Mouse (Mus musculus) hindbrain, embryonic 16.5 days (tissue): Measurements from ENCODE around the gene Eif4e2. TPM values are rescaled to one million over a fixed set of nuclear protein-coding genes. Genes with fewer than 3 reads are reported as not detected.
A peak's percentile ranks its signal among the peaks of the same experiment; 100 is the strongest.

ENCODE experiments used
- ATAC-seq: fragments of 200-750 bp; cut with Nextera tagmentation; 2 replicates; pipeline ENCODE4 v1.8.0; 2017; ENCODE audit warnings: moderate TSS enrichment, moderate library complexity
- H3K27ac ChIP-seq: fragments of 300-500 bp; sonication (generic); 2 replicates; pipeline ENCODE4 v1.5.1; 2014; ENCODE audit warnings: low read depth, mild to moderate bottlenecking, control low read depth, low read length, moderate library complexity
- H3K27me3 ChIP-seq: fragments of 300-500 bp; sonication (generic); replicated peaks from 2 replicates; pipeline ENCODE4 v1.6.1; 2014; ENCODE audit warnings: low read length; ENCODE audit not compliant: control insufficient read depth, insufficient read depth
- H3K36me3 ChIP-seq: fragments of 300-500 bp; sonication (generic); 2 replicates; pipeline ENCODE4 v1.6.1; 2014; ENCODE audit warnings: mild to moderate bottlenecking, low read length, moderate library complexity, mixed read lengths; ENCODE audit not compliant: control insufficient read depth, insufficient read depth
- H3K4me1 ChIP-seq: fragments of 300-500 bp; sonication (generic); 2 replicates; pipeline ENCODE4 v1.6.1; 2014; ENCODE audit warnings: low read depth, low read length; ENCODE audit not compliant: control insufficient read depth, insufficient read depth
- H3K4me2 ChIP-seq: fragments of 300-500 bp; sonication (generic); 2 replicates; pipeline ENCODE4 v1.6.1; 2014; ENCODE audit warnings: mild to moderate bottlenecking, low read length, control low read depth, moderate library complexity
- H3K4me3 ChIP-seq: fragments of 300-500 bp; sonication (generic); 2 replicates; pipeline ENCODE4 v1.5.1; 2014; ENCODE audit warnings: mild to moderate bottlenecking, low read length, control low read depth, moderate library complexity
- H3K9ac ChIP-seq: fragments of 300-500 bp; sonication (generic); 2 replicates; pipeline ENCODE4 v1.6.1; 2014; ENCODE audit warnings: low read depth, mild to moderate bottlenecking, control low read depth, low read length, moderate library complexity
- H3K9me3 ChIP-seq: fragments of 300-500 bp; sonication (generic); 2 replicates; pipeline ENCODE4 v1.6.1; 2014; ENCODE audit warnings: mild to moderate bottlenecking, low read length, moderate library complexity; ENCODE audit not compliant: control insufficient read depth
- WGBS: fragments of 180-500 bp; shearing (Covaris S2); extraction: QIAGEN DNeasy Blood & Tissue Kit; methylation state at CpG from one replicate; pipeline ENCODE4 v1.1.7; 2014; 5-methylcytosine and 5-hydroxymethylcytosine counted together
- polyA plus RNA-seq: library from polyadenylated mRNA; unstranded; fragments of >200 nt; fragmentation: Nextera tagmentation; extraction: Ambion mirVana; gene quantifications from 2 replicates; pipeline ENCODE4 v1.2.1, GENCODE M21; 2015

Eif4e2 gene
- polyA plus RNA-seq, 1 experiment from 2014 or later, result 79.3 TPM

DNA sequence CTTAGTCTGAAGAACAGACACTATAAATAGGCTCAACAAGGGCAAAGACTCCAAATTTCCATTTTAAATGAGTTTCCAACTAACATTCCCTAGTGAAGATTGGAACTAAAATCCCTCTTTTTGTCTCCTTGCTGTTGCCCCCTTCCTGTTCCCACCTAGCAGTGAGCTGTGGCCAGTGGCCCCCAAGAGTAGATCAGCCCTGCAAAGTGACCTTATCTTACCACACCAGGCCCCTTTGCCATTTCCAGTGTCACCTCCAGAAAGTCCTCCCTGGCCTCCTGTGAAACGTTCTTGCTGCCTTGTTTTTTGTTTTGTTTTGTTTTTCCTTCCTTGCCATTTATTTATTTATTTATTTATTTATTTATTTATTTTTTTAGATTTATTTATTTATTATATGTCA, 31.7 kb downstream of the Eif4e2 start:
- Histone ChIP-seq H3K4me1 (no peaks in the 10 kb centered on the region), H3K27ac (no peak overlapping the region), H3K4me3 (no peak overlapping the region), H3K36me3 (no peaks in the 10 kb centered on the region), H3K27me3 (no peaks in the 10 kb centered on the region), H3K4me2 (no peak overlapping the region), H3K9ac (no peak overlapping the region), H3K9me3 (no peaks in the 10 kb centered on the region)
- WGBS, result 32% methylated on average over 1 of the region's 1 CpGs
- ATAC-seq, result no peak

GRCm38 (mm10) chr1:87245929-87246815, 32.5 kb downstream of the Eif4e2 start:
- Histone ChIP-seq H3K27ac (no peak overlapping the region), H3K4me3 (0 out of 2 replicates have a peak overlapping the region, but pooled peaks have one; percentile 17), H3K4me2 (peak overlapping the region; percentile 38), H3K9me3 (no peaks in the 10 kb centered on the region), H3K27me3 (no peaks in the 10 kb centered on the region), H3K36me3 (no peaks in the 10 kb centered on the region), H3K4me1 (no peaks in the 10 kb centered on the region), H3K9ac (peak overlapping the region; percentile 5; the same call in 1 of the 2 replicates)
- ATAC-seq, result peak; percentile 95
- 26% methylated on average over 22 of the region's 22 CpGs for WGBS

DNA sequence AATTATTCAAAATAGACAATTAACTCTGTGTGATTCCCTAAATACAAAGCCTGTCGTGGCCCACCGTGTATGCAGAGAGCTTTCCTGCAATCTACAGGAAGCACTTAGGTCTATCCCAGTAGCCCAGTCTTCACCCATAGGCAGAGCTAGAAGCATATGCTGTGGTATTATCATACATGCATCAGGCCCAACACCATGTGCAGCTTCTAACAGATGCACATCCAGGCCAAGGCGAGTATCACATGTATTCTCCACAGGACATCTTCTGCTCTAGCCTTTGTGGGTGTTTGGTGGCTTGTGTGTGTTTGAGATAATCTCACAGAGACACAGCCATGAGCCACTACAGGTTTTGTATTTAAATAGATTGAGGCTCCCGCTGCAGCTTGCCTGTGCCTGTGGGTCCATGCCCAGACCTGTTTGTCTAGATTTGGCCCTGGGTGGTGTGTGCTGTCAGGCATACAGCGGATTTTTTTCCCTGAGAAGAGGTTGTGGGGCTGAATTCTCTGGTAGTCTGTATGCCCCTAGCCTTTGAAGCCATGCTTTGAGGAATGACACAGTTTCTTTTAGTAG, 38.4 kb downstream of the Eif4e2 start:
- no peaks in the 10 kb centered on the region for H3K9me3 ChIP-seq
- no peak for ATAC-seq
- 48% methylated on average over 5 of the region's 5 CpGs for WGBS

GRCm38 (mm10) chr1:87255173-87255572, 41.5 kb downstream of the Eif4e2 start:
- Histone ChIP-seq H3K4me2 (no peak overlapping the region), H3K9ac (no peak overlapping the region), H3K27ac (no peak overlapping the region), H3K36me3 (no peaks in the 10 kb centered on the region), H3K4me1 (no peaks in the 10 kb centered on the region), H3K27me3 (peaks cover 2% of the 10 kb centered on the region), H3K4me3 (no peak overlapping the region), H3K9me3 (no peaks in the 10 kb centered on the region)
- 54% methylated on average over 4 of the region's 4 CpGs for WGBS
- no peak for ATAC-seq

More for the DNA sequence above, 38.4 kb downstream of the Eif4e2 start:
- Histone ChIP-seq H3K4me1 (no peaks in the 10 kb centered on the region), H3K27me3 (no peaks in the 10 kb centered on the region), H3K4me3 (no peak overlapping the region), H3K9ac (no peak overlapping the region), H3K36me3 (no peaks in the 10 kb centered on the region), H3K4me2 (no peak overlapping the region), H3K27ac (no peak overlapping the region)

DNA sequence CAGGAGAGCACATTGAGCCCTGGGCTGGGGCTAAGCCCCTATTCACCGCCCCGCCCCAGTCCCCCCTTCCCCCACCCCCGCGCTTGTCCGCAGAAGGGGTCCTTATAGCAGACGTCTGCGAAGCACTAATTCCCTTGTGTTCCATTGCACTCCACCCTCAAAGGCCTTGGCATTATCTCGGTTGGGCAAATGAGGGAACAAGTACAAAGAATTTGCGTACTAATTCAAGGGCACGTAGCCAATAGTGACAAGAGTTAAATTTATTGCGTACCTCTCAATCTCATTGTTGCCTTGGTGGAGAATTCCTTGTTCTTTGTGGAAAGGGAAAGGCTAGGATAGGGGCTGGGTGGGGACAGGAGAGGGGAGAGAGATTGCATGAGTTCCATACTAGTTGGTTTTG, 44.0 kb downstream of the Eif4e2 start:
- no peak overlapping the region for H3K4me2 ChIP-seq
- peaks cover 14% of the 10 kb centered on the region for H3K27me3 ChIP-seq
- no peak overlapping the region for H3K9ac ChIP-seq
- no peaks in the 10 kb centered on the region for H3K36me3 ChIP-seq
- no peaks in the 10 kb centered on the region for H3K4me1 ChIP-seq
- no peaks in the 10 kb centered on the region for H3K9me3 ChIP-seq
- H3K4me3 ChIP-seq, result no peak overlapping the region
- 16% methylated on average over 10 of the region's 11 CpGs for WGBS
- no peak for ATAC-seq
- H3K27ac ChIP-seq, result no peak overlapping the region

- WGBS, result 9% methylated on average over 14 of the region's 14 CpGs
Observed at GRCm38 (mm10) chr1:87258484-87258883, 44.8 kb downstream of the Eif4e2 start.

DNA sequence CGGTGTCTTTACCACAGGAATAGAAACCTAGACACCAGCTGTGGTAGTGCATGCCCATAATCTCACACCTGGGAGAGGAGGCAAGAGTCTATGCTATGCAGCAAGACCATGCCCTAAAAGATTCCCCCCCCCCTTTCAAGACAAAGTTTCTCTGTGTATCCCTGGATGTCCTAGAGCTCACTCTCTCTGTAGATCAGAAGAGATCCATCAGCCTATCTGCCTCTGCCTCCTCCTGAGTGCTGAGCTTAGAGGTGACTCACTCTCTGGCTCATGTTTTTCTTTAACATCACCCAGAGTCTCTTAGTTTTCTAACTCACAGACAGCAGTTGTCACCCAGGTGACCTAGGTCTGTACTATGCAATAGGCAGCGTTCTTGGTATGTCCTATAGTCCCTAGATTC, 45.6 kb downstream of the Eif4e2 start:
- 79% methylated on average over 2 of the region's 2 CpGs for WGBS
- H3K27me3 ChIP-seq, result peaks cover 21% of the 10 kb centered on the region

More at GRCm38 (mm10) chr1:87258484-87258883, 44.8 kb downstream of the Eif4e2 start:
- H3K36me3 ChIP-seq, result no peaks in the 10 kb centered on the region
- no peaks in the 10 kb centered on the region for H3K4me1 ChIP-seq
- H3K4me3 ChIP-seq, result no peak overlapping the region
- H3K9ac ChIP-seq, result no peak overlapping the region
- ATAC-seq, result no peak
- no peaks in the 10 kb centered on the region for H3K9me3 ChIP-seq
- H3K27ac ChIP-seq, result no peak overlapping the region
- H3K27me3 ChIP-seq, result peaks cover 15% of the 10 kb centered on the region
- H3K4me2 ChIP-seq, result peak overlapping the region; percentile 21; the same call in 1 of the 2 replicates

GRCm38 (mm10) chr1:87263257-87263656, 49.5 kb downstream of the Eif4e2 start:
- Histone ChIP-seq H3K36me3 (no peaks in the 10 kb centered on the region), H3K27me3 (peaks cover 48% of the 10 kb centered on the region), H3K4me2 (no peak overlapping the region)

More for the DNA sequence above, 45.6 kb downstream of the Eif4e2 start:
- no peak overlapping the region for H3K4me3 ChIP-seq
- H3K4me2 ChIP-seq, result no peak overlapping the region
- H3K9ac ChIP-seq, result no peak overlapping the region
- H3K36me3 ChIP-seq, result no peaks in the 10 kb centered on the region
- ATAC-seq, result no peak
- no peaks in the 10 kb centered on the region for H3K9me3 ChIP-seq
- no peak overlapping the region for H3K27ac ChIP-seq
- peaks cover 8% of the 10 kb centered on the region for H3K4me1 ChIP-seq

DNA sequence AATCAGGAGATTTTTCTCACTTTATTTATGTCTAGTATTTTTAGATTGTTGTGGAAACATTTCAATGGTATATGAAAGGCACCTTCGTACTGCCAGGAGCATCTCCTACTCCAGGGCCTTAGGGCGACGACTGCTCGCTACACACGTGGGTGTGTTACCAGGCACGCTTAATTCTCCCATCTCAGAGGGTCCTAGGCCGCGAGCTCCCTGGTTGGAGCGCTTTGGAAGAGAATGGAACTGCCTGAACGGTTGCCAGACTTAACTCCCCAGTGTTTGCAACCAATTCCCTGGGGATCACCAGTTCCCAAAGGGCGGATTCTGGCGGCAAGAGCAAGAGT, 50.1 kb downstream of the Eif4e2 start:
- peaks cover 52% of the 10 kb centered on the region for H3K27me3 ChIP-seq
- H3K27ac ChIP-seq, result no peak overlapping the region
- WGBS, result 2% methylated on average over 12 of the region's 12 CpGs
- ATAC-seq, result peak; percentile 68
- H3K4me2 ChIP-seq, result peak overlapping the region; percentile 99
- H3K4me1 ChIP-seq, result peaks cover 21% of the 10 kb centered on the region
- no peaks in the 10 kb centered on the region for H3K9me3 ChIP-seq
- peak overlapping the region; percentile 69 for H3K9ac ChIP-seq
- no peaks in the 10 kb centered on the region for H3K36me3 ChIP-seq
- H3K4me3 ChIP-seq, result peak overlapping the region; percentile 59

More at GRCm38 (mm10) chr1:87263257-87263656, 49.5 kb downstream of the Eif4e2 start:
- Histone ChIP-seq H3K4me3 (no peak overlapping the region), H3K9ac (no peak overlapping the region), H3K27ac (no peak overlapping the region), H3K4me1 (peaks cover 21% of the 10 kb centered on the region), H3K9me3 (no peaks in the 10 kb centered on the region)
- 3% methylated on average over 9 of the region's 9 CpGs for WGBS
- ATAC-seq, result no peak
